Mouse (Mus musculus): ENCODE data around the gene D330045A20Rik.
"Not testable (repeated sequence)": the region's sequence is repeated elsewhere in the genome, so short reads cannot be mapped to it uniquely, and the experiment has no call there.

Gene D330045A20Rik

GRCm38 (mm10) chrX:139578649-139579278 lies 98.6 kb downstream of the D330045A20Rik start:
- no peak for DNase-seq (ENCODE audit: low spot score in 2 of 2)

GRCm38 (mm10) chrX:139583616-139584015 lies 103.4 kb downstream of the D330045A20Rik start:
- no peak for DNase-seq (ENCODE audit: low spot score in 2 of 2)

GRCm38 (mm10) chrX:139586676-139587075 lies 106.5 kb downstream of the D330045A20Rik start:
- DNase-seq (ENCODE audit: low spot score in 2 of 2), result not testable (repeated sequence)

GRCm38 (mm10) chrX:139596404-139596803 lies 116.2 kb downstream of the D330045A20Rik start:
- no peak for DNase-seq (ENCODE audit: low spot score in 2 of 2)
